Mouse (Mus musculus): ENCODE measurements around the gene Tmc8. TPM values are rescaled to one million over a fixed set of nuclear protein-coding genes. Genes with fewer than 3 reads are reported as not detected.

Gene Tmc8
- polyA plus RNA-seq, 1 experiment from 2014 or later = 0.43 TPM

- Histone ChIP-seq H3K4me2 (replicated peaks) (no peak overlapping the region), H3K9ac (replicated peaks) (no peak overlapping the region), H3K36me3 (no peaks in the 10 kb centered on the region), H3K4me3 (no peak overlapping the region), H3K27me3 (peaks cover 19% of the 10 kb centered on the region), H3K27ac (replicated peaks) (no peak overlapping the region), H3K4me1 (peaks cover 20% of the 10 kb centered on the region), H3K9me3 (no peaks in the 10 kb centered on the region)
- no peak for ATAC-seq (replicated peaks)
- 92% methylated on average over 14 of the region's 14 CpGs for WGBS
Measured at GRCm38 (mm10) chr11:117776085-117776792, 5.6 kb upstream of the Tmc8 start.

DNA sequence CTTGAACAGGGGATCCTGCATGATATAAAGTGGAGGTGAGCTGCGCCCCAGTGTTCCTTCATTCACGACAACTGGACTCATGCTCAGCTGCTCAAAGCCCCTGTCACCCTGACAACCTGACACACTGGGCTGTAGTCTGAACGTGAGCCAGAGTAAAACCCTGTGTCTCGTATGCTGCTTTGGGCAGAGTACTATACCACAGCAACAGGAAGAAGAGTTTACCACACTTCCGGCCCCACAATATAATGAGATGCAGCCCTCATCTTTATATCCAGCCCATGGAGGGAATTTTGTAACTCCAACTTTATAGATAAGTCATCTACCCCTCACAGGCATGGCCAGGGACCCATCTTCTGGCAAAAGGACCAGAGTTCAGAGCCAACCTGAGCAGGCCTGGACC lies 4.8 kb upstream of the Tmc8 start:
- no peak overlapping the region for H3K4me3 ChIP-seq
- no peaks in the 10 kb centered on the region for H3K36me3 ChIP-seq
- H3K27me3 ChIP-seq = peaks cover 28% of the 10 kb centered on the region
- no peak overlapping the region for H3K27ac ChIP-seq (replicated peaks)
- peaks cover 21% of the 10 kb centered on the region for H3K4me1 ChIP-seq
- H3K4me2 ChIP-seq (replicated peaks) = no peak overlapping the region
- no peak for ATAC-seq (replicated peaks)
- H3K9ac ChIP-seq (replicated peaks) = no peak overlapping the region
- H3K9me3 ChIP-seq = no peaks in the 10 kb centered on the region
- 85% methylated on average over 5 of the region's 5 CpGs for WGBS

- H3K4me1 ChIP-seq = peaks cover 26% of the 10 kb centered on the region
- peaks cover 32% of the 10 kb centered on the region for H3K27me3 ChIP-seq
- H3K36me3 ChIP-seq = no peaks in the 10 kb centered on the region
- H3K9me3 ChIP-seq = no peaks in the 10 kb centered on the region
- 96% methylated on average over 11 of the region's 11 CpGs for WGBS
- no peak overlapping the region for H3K4me3 ChIP-seq
- no peak overlapping the region for H3K4me2 ChIP-seq (replicated peaks)
- no peak overlapping the region for H3K9ac ChIP-seq (replicated peaks)
- H3K27ac ChIP-seq (replicated peaks) = no peak overlapping the region
- no peak for ATAC-seq (replicated peaks)
Measured at GRCm38 (mm10) chr11:117778031-117778430, 3.8 kb upstream of the Tmc8 start.

DNA sequence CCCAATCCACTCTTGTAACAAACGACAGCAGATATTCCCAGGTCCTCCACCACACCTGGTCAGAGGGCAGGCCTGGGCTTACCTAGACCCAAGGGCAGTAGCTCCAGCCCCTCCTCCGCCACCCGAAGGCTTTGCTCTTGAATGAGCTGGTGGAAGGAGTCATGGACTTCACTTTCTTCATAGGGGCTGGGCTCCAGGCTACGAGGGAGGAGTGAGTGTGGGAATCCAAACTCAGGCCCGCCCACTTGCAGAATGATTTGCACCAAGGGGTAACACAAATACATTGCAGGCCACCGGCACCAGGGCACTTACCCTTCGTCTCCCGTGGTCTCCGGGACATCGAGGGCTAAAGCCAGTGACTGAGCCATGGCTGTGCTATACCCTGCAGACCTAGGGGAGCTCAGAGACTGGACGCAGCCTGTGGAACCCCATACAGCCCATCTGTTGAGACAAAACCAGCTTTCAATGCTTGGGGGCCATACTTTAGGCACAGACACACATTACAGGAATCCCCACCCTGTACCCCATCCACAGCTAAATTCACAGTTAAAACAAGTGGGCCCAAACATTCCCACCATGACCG lies 2.9 kb upstream of the Tmc8 start:
- H3K9ac ChIP-seq (replicated peaks) = no peak overlapping the region
- H3K27ac ChIP-seq (replicated peaks) = no peak overlapping the region
- H3K4me2 ChIP-seq (replicated peaks) = no peak overlapping the region
- H3K9me3 ChIP-seq = no peaks in the 10 kb centered on the region
- no peak for ATAC-seq (replicated peaks)
- WGBS = 70% methylated on average over 12 of the region's 12 CpGs
- no peaks in the 10 kb centered on the region for H3K36me3 ChIP-seq
- H3K4me3 ChIP-seq = no peak overlapping the region
- peaks cover 35% of the 10 kb centered on the region for H3K27me3 ChIP-seq
- H3K4me1 ChIP-seq = peaks cover 31% of the 10 kb centered on the region

GRCm38 (mm10) chr11:117779434-117780198 lies 2.3 kb upstream of the Tmc8 start:
- H3K9ac ChIP-seq (replicated peaks) = peak overlapping the region; percentile 32
- peak overlapping the region; percentile 56 for H3K27ac ChIP-seq (replicated peaks)
- peak overlapping the region; percentile 20 for H3K4me3 ChIP-seq
- no peaks in the 10 kb centered on the region for H3K9me3 ChIP-seq
- ATAC-seq (replicated peaks) = 0 out of 2 replicates have a peak, but pooled peaks have one; percentile 27
- peaks cover 35% of the 10 kb centered on the region for H3K27me3 ChIP-seq
- H3K4me1 ChIP-seq = peaks cover 31% of the 10 kb centered on the region
- no peaks in the 10 kb centered on the region for H3K36me3 ChIP-seq
- H3K4me2 ChIP-seq (replicated peaks) = peak overlapping the region; percentile 37
- WGBS = 6% methylated on average over 38 of the region's 38 CpGs

- peaks cover 35% of the 10 kb centered on the region for H3K27me3 ChIP-seq
- under 1% methylated on average over 17 of the region's 17 CpGs for WGBS
Measured at GRCm38 (mm10) chr11:117780199-117780515, 1.7 kb upstream of the Tmc8 start.

GRCm38 (mm10) chr11:117780582-117781111 lies 1.2 kb upstream of the Tmc8 start:
- 3% methylated on average over 19 of the region's 19 CpGs for WGBS
- Histone ChIP-seq H3K9ac (replicated peaks) (peak overlapping the region; percentile 32; the same call in 1 of the 2 replicates), H3K27me3 (peaks cover 35% of the 10 kb centered on the region), H3K27ac (replicated peaks) (no peak overlapping the region; the same call in 1 of the 2 replicates), H3K4me1 (peaks cover 31% of the 10 kb centered on the region), H3K4me3 (peak overlapping the region; percentile 20), H3K4me2 (replicated peaks) (peak overlapping the region; percentile 37), H3K9me3 (no peaks in the 10 kb centered on the region), H3K36me3 (no peaks in the 10 kb centered on the region)
- no peak for ATAC-seq (replicated peaks)

More at GRCm38 (mm10) chr11:117780199-117780515, 1.7 kb upstream of the Tmc8 start:
- H3K9ac ChIP-seq (replicated peaks) = peak overlapping the region; percentile 32
- H3K9me3 ChIP-seq = no peaks in the 10 kb centered on the region
- no peaks in the 10 kb centered on the region for H3K36me3 ChIP-seq
- H3K4me2 ChIP-seq (replicated peaks) = peak overlapping the region; percentile 37
- H3K27ac ChIP-seq (replicated peaks) = peak overlapping the region; percentile 56; the same call in 1 of the 2 replicates
- H3K4me3 ChIP-seq = peak overlapping the region; percentile 20
- ATAC-seq (replicated peaks) = 0 out of 2 replicates have a peak, but pooled peaks have one; percentile 9
- peaks cover 31% of the 10 kb centered on the region for H3K4me1 ChIP-seq

GRCm38 (mm10) chr11:117781199-117781821 lies 566 bp upstream of the Tmc8 start:
- no peak overlapping the region for H3K9ac ChIP-seq (replicated peaks)
- peak overlapping the region; percentile 37; the same call in 1 of the 2 replicates for H3K4me2 ChIP-seq (replicated peaks)
- H3K4me3 ChIP-seq = peak overlapping the region; percentile 20; the same call in 1 of the 2 replicates
- peaks cover 31% of the 10 kb centered on the region for H3K4me1 ChIP-seq
- H3K27me3 ChIP-seq = peaks cover 35% of the 10 kb centered on the region
- H3K36me3 ChIP-seq = no peaks in the 10 kb centered on the region
- H3K27ac ChIP-seq (replicated peaks) = no peak overlapping the region
- no peak for ATAC-seq (replicated peaks)
- WGBS = 22% methylated on average over 18 of the region's 18 CpGs
- no peaks in the 10 kb centered on the region for H3K9me3 ChIP-seq

DNA sequence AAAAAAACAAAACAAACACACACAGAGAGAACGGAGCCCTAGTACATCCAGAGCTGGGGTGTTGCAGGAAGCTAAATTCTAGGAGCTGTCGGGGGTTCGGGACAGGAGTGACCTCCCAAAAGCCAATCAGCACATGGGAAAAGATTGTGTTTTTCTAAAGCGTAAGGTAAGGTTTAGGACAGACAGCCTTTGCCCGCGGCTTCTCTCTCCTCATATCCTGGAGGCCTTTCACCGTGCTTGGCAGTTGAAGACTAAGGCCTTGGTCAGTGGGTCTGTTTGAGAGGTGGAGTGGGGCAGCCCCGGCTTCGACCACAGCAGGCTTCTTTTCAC lies 794 bp downstream of the Tmc8 start:
- 48% methylated on average over 9 of the region's 9 CpGs for WGBS
- H3K9ac ChIP-seq (replicated peaks) = no peak overlapping the region; the same call in 1 of the 2 replicates
- ATAC-seq (replicated peaks) = no peak
- peak overlapping the region; percentile 61 for H3K4me2 ChIP-seq (replicated peaks)
- H3K4me3 ChIP-seq = peak overlapping the region; percentile 33
- peaks cover 31% of the 10 kb centered on the region for H3K4me1 ChIP-seq
- H3K36me3 ChIP-seq = no peaks in the 10 kb centered on the region
- H3K9me3 ChIP-seq = no peaks in the 10 kb centered on the region
- H3K27ac ChIP-seq (replicated peaks) = no peak overlapping the region
- peaks cover 35% of the 10 kb centered on the region for H3K27me3 ChIP-seq

DNA sequence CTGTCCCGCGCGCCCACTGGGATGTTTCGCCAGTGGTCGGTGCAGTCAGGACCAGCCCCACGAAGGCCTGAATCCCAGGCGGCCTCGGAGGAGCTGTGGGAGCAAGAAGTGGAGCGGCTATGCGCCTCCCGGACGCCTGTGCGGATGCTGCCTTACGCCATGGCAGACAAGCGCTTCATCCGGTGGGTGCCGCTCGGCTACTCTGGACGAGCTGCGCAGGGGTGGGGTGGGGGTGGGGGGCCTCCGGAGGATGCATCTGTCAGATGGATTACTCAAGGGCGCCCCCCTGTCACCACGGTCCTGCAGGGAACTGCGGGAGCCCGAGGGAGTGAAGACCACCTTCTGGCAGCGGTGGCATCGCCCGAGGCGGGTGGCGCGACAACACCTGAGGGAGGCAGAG lies 1.2 kb downstream of the Tmc8 start:
- WGBS = 2% methylated on average over 31 of the region's 31 CpGs
- Histone ChIP-seq H3K9ac (replicated peaks) (peak overlapping the region; percentile 36), H3K36me3 (no peaks in the 10 kb centered on the region), H3K27me3 (peaks cover 35% of the 10 kb centered on the region), H3K4me3 (peak overlapping the region; percentile 33), H3K4me2 (replicated peaks) (peak overlapping the region; percentile 61), H3K27ac (replicated peaks) (no peak overlapping the region), H3K9me3 (no peaks in the 10 kb centered on the region), H3K4me1 (peaks cover 31% of the 10 kb centered on the region)
- peak; percentile 62; the same call in 1 of the 2 replicates for ATAC-seq (replicated peaks)

DNA sequence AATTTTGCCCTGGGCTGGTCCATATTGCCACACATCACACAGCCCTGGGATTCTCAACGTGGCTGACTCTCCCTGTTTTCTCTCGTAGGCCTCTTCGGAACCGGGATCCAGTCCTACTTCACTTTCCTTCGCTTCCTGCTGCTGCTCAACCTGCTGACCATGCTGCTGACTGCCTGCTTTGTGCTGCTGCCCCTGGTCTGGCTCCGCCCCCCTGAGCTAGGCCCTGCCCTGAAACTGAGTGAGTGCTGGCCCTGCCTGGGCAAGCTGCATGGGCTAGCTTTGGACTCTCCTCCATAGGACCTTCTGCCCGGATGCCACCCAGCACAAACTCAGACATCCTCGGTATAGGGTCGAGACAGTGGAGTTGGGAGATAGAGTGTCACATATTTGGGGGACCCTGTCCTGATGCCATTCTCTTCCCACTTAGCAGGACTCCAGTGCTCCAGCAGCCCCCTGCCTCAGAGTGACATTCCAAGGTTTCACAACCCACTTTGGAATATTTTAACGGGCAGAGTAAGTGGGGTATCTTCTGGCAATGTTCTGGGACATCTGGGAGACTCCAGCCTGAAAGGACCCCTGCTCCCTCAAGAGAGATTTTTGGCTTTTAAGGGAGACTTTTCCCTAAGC lies 1.9 kb downstream of the Tmc8 start:
- Histone ChIP-seq H3K9ac (replicated peaks) (peak overlapping the region; percentile 36; the same call in 1 of the 2 replicates), H3K4me1 (peaks cover 31% of the 10 kb centered on the region), H3K27ac (replicated peaks) (no peak overlapping the region), H3K4me3 (no peak overlapping the region), H3K27me3 (peaks cover 35% of the 10 kb centered on the region), H3K4me2 (replicated peaks) (peak overlapping the region; percentile 61), H3K9me3 (no peaks in the 10 kb centered on the region), H3K36me3 (no peaks in the 10 kb centered on the region)
- no peak for ATAC-seq (replicated peaks)
- 35% methylated on average over 10 of the region's 10 CpGs for WGBS
